Mouse (Mus musculus): ENCODE measurements around the gene Pheta1. TPM values are rescaled to one million over a fixed set of nuclear protein-coding genes. Genes with fewer than 3 reads are reported as not detected.
"Not testable (repeated sequence)": the region's sequence is repeated elsewhere in the genome, so short reads cannot be mapped to it uniquely, and the experiment has no call there.

The Pheta1 gene
- polyA plus RNA-seq, 1 experiment, result 6.7 TPM

DNA sequence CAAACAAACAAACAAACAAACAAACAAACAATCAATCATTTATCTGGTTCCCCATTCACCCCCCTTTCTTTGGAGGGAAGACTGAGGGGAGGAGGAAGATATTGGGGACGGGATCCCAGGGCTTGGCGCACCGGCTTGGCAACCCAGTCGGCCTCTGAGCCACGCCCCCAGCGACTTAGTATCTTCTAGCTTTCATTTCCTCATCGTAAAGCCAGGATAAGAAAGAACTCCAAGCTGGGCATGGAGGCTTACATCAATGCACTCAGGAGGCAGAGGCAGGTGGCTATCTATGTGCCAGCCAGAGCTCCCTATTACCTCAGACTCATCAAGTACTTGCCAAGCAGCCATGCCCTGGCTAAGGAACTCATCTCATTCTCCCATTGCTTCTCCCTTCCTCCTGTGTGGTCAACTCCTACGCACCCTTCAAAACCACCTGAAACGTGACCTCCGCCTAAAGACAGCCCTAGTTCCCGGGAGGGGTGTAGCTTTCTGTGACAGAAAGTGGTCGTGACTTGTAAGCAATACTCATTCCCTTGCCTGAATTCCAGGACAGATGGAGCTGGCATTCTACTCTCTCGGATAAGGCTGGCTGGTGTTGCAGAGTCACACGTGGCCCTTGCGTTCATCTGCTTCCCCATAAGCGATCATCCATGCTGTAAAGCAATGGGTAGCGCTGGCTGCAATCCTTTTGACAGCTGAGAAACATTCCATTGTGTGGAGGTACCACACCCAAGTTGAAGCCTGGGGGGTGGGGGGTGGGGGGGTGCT, 5.5 kb upstream of the Pheta1 start:
- no peak for TF ChIP-seq CTCF (IDR thresholded peaks at IDR 0.05; ENCODE audit: control insufficient read depth, insufficient read depth, low read length)
- no peak for TF ChIP-seq POLR2A (IDR thresholded peaks at IDR 0.05; ENCODE audit: borderline replicate concordance, control insufficient read depth, low read depth, low read length)
- Histone ChIP-seq H3K4me3 (replicated peaks; ENCODE audit: control insufficient read depth, low read depth, low read length) (no peak overlapping the region), H3K4me1 (ENCODE audit: control insufficient read depth, insufficient read depth, low read length) (peaks cover 4% of the 10 kb centered on the region; the same call in 1 of the 2 replicates), H3K27ac (ENCODE audit: control insufficient read depth, insufficient read depth, low read depth, low read length, poor library complexity) (no peak overlapping the region)
- 9% methylated on average over 17 of the region's 17 CpGs for WGBS

DNA sequence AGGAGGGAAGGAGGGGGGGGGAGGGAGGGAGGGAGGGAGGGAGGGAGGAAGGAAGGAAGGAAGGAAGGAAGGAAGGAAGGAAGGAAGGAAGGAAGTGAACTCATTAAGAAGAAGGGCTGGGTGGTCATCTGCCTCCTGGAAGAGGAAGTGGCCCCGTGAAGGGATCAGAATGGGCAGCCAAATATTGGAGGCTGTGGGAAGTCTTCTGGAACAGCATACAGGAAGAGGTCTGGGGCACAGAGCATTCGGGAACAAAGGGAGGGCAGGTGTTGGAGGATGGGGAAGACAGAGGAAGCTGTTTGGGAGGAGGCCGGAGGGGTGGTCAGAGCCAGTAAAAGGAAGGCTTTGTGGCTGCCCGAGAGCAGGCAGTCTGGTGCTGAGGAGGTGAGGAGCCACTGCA, 3.4 kb upstream of the Pheta1 start:
- Histone ChIP-seq H3K27ac (ENCODE audit: control insufficient read depth, insufficient read depth, low read depth, low read length, poor library complexity) (no peak overlapping the region), H3K4me3 (replicated peaks; ENCODE audit: control insufficient read depth, low read depth, low read length) (no peak overlapping the region), H3K4me1 (ENCODE audit: control insufficient read depth, insufficient read depth, low read length) (peaks cover 5% of the 10 kb centered on the region; the same call in 1 of the 2 replicates)
- TF ChIP-seq CTCF (IDR thresholded peaks at IDR 0.05; ENCODE audit: control insufficient read depth, insufficient read depth, low read length) (no peak), POLR2A (IDR thresholded peaks at IDR 0.05; ENCODE audit: borderline replicate concordance, control insufficient read depth, low read depth, low read length) (no peak)
- WGBS, result 4% methylated on average over 4 of the region's 4 CpGs

GRCm38 (mm10) chr5:121846322-121846721, 2.5 kb upstream of the Pheta1 start:
- no peak for TF ChIP-seq CTCF (IDR thresholded peaks at IDR 0.05; ENCODE audit: control insufficient read depth, insufficient read depth, low read length)
- no peak for TF ChIP-seq POLR2A (IDR thresholded peaks at IDR 0.05; ENCODE audit: borderline replicate concordance, control insufficient read depth, low read depth, low read length)
- WGBS, result 86% methylated on average over 11 of the region's 11 CpGs
- Histone ChIP-seq H3K4me3 (replicated peaks; ENCODE audit: control insufficient read depth, low read depth, low read length) (no peak overlapping the region), H3K4me1 (ENCODE audit: control insufficient read depth, insufficient read depth, low read length) (peaks cover 5% of the 10 kb centered on the region; the same call in 1 of the 2 replicates), H3K27ac (ENCODE audit: control insufficient read depth, insufficient read depth, low read depth, low read length, poor library complexity) (no peak overlapping the region)

GRCm38 (mm10) chr5:121847269-121847668, 1.5 kb upstream of the Pheta1 start:
- H3K4me3 ChIP-seq (replicated peaks; ENCODE audit: control insufficient read depth, low read depth, low read length); H3K4me1 ChIP-seq (ENCODE audit: control insufficient read depth, insufficient read depth, low read length); H3K27ac ChIP-seq (ENCODE audit: control insufficient read depth, insufficient read depth, low read depth, low read length, poor library complexity): not testable (repeated sequence)
- WGBS, result 81% methylated on average over 3 of the region's 3 CpGs

- under 1% methylated on average over 17 of the region's 17 CpGs for WGBS
- Histone ChIP-seq H3K27ac (ENCODE audit: control insufficient read depth, insufficient read depth, low read depth, low read length, poor library complexity) (peak overlapping the region; percentile 9; the same call in 1 of the 2 replicates), H3K4me3 (replicated peaks; ENCODE audit: control insufficient read depth, low read depth, low read length) (peak overlapping the region; percentile 63), H3K4me1 (ENCODE audit: control insufficient read depth, insufficient read depth, low read length) (peaks cover 4% of the 10 kb centered on the region; the same call in 1 of the 2 replicates)
- TF ChIP-seq CTCF (IDR thresholded peaks at IDR 0.05; ENCODE audit: control insufficient read depth, insufficient read depth, low read length) (no peak), POLR2A (IDR thresholded peaks at IDR 0.05; ENCODE audit: borderline replicate concordance, control insufficient read depth, low read depth, low read length) (no peak)
These were observed 707 bp upstream of the Pheta1 start for GRCm38 (mm10) chr5:121848035-121848519.

DNA sequence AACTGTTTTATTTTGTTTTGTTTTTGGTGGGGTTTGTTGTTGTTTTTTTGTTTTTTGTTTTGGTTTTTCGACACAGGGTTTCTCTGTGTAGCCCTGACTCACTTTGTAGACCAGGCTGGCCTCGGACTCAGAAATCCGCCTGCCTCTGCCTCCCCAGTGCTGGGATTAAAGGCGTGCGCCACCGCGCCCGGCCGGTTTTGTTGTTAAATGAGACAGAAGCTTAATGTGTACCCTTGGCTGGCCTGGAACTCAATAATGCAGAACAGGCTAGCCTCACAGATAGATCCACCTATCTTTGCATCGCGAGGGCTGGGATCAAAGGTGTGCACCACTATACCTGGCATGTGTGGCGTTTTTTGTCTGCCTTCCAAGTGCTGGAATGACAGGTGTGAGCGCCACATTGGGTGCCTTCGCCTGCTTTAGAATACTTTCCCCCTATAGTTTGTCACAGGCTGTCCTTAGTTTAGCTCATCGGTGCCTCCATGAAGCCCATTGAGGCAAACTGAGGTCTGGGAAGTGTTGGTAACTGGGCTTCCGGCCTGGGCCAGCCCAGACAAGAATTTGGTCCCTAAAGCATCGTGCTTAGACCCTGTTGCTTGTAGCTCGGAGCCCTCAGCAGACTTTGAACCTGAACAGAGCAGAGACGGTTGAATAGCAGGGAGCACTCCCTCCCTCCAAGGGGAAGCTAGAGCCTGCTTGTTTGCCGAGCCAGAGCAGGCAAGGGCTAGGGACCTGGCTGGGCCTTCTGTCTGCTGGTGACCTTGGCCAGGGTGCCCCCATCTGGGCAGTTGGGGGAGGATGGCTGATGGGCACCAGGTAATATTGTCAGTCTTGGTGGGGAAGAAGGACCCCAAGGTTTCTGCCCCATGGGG, 930 bp downstream of the Pheta1 start:
- no peak overlapping the region for H3K27ac ChIP-seq (ENCODE audit: control insufficient read depth, insufficient read depth, low read depth, low read length, poor library complexity)
- peaks cover 4% of the 10 kb centered on the region; the same call in 1 of the 2 replicates for H3K4me1 ChIP-seq (ENCODE audit: control insufficient read depth, insufficient read depth, low read length)

GRCm38 (mm10) chr5:121853368-121854051, 4.7 kb downstream of the Pheta1 start:
- TF ChIP-seq POLR2A (IDR thresholded peaks at IDR 0.05; ENCODE audit: borderline replicate concordance, control insufficient read depth, low read depth, low read length), result no peak
- no peak for TF ChIP-seq CTCF (IDR thresholded peaks at IDR 0.05; ENCODE audit: control insufficient read depth, insufficient read depth, low read length)
- Histone ChIP-seq H3K27ac (ENCODE audit: control insufficient read depth, insufficient read depth, low read depth, low read length, poor library complexity) (no peak overlapping the region), H3K4me3 (replicated peaks; ENCODE audit: control insufficient read depth, low read depth, low read length) (no peak overlapping the region), H3K4me1 (ENCODE audit: control insufficient read depth, insufficient read depth, low read length) (peaks cover 2% of the 10 kb centered on the region; the same call in 1 of the 2 replicates)
- 80% methylated on average over 9 of the region's 9 CpGs for WGBS

More for the DNA sequence above, 930 bp downstream of the Pheta1 start:
- WGBS, result 60% methylated on average over 20 of the region's 20 CpGs
- peak; percentile 34; the same call in 1 of the 2 replicates for TF ChIP-seq CTCF (IDR thresholded peaks at IDR 0.05; ENCODE audit: control insufficient read depth, insufficient read depth, low read length)
- no peak for TF ChIP-seq POLR2A (IDR thresholded peaks at IDR 0.05; ENCODE audit: borderline replicate concordance, control insufficient read depth, low read depth, low read length)
- H3K4me3 ChIP-seq (replicated peaks; ENCODE audit: control insufficient read depth, low read depth, low read length), result no peak overlapping the region

All from bone marrow, adult 2 months (tissue).